In the genomic region with DNA sequence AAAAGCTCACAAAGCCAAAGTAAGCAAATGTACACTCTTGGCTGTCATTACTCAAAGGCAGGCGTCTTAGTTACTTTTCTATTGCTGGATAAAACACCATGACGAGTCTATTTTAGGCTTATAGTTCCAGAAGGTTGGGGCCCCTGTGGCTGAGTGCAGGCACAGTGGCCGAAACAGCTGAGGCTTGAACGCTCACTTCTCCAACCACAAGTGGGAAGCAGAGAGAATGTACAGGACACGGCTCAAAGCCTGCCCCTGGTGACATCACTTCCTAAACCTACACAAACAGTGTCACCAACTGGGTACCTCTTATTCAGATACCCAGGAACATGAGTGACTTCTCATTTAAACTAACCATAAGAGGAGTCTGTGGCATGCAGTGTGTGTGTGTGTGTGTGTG, we compare ENCODE assay signal across 10 mouse cellular contexts. TPM values are rescaled to one million over a fixed set of nuclear protein-coding genes. Genes with fewer than 3 reads are reported as not detected.
DNase-seq lines count a peak whose midpoint lies in the region; ATAC-seq and TF ChIP-seq lines count a peak whose summit lies in the region.
"Had no signal": no experiment of that assay in that cellular context is flagged by ENCODE, and none has a peak within 500 bp of the region (broad histone marks: within the 10 kb centered on the region; RNA-seq: fewer than 3 reads in every experiment).

No protein-coding gene starts in this region.

- no peak for ATAC-seq in intestine, postnatal 0 days
- no peak for ATAC-seq in intestine, embryonic 16.5 days
- ATAC-seq in heart, postnatal 0 days (ENCODE audit: insufficient read depth, low read depth), result peak; percentile 83
- ATAC-seq: intestine, embryonic 15.5 days; midbrain, embryonic 13.5 days had no signal

- H3K4me3 ChIP-seq in intestine, postnatal 0 days (ENCODE audit: low read depth, low read length), result no peak overlapping the region
- H3K4me3 ChIP-seq in intestine, embryonic 16.5 days (ENCODE audit: low read length), result no peak overlapping the region
- H3K4me3 ChIP-seq in CH12.LX (replicated peaks in 1 of 3; ENCODE audit: low read depth in 2 of 3, low read length in 2 of 3, poor library complexity in 1 of 3), result no peak overlapping the region
- H3K4me3 ChIP-seq in heart, postnatal 0 days (ENCODE audit: low read depth, low read length), result no peak overlapping the region
- H3K4me3 ChIP-seq: intestine, embryonic 15.5 days; midbrain, embryonic 13.5 days had no signal

- intact Hi-C loops in gastrocnemius, postnatal 14 days (cut with DNase I; ENCODE audit: low total_unique reads), result no loop called here

- in situ Hi-C loops in CH12.LX (cut with MboI; ENCODE audit: low pct_ligation_motif_present, low pct_unique_long_range_greater_than_20kb, low sequenced_read_pairs), result no loop called here

- peak; percentile 33; the same call in 1 of the 2 replicates for TF ChIP-seq CTCF in intestine, postnatal 0 days (IDR thresholded peaks at IDR 0.05; ENCODE audit: low read depth)
- TF ChIP-seq CTCF in CH12.LX (conservative IDR thresholded peaks at IDR 0.05 in 1 of 2, IDR thresholded peaks at IDR 0.05 in 1 of 2; ENCODE audit: low read depth in 2 of 2, low read length in 2 of 2), result peak in 1 of 2 experiments; percentile 26; a peak in 2 of 4 replicates
- TF ChIP-seq CTCF in heart, postnatal 0 days (IDR thresholded peaks at IDR 0.05; ENCODE audit: low read depth), result peak; percentile 32

- no peak overlapping the region for H3K4me2 ChIP-seq in intestine, postnatal 0 days (replicated peaks; ENCODE audit: low read depth)
- H3K4me2 ChIP-seq in intestine, embryonic 16.5 days (ENCODE audit: low read depth, low read length), result no peak overlapping the region
- H3K4me2 ChIP-seq in CH12.LX (ENCODE audit: insufficient read depth, low read depth, poor library complexity, severe bottlenecking), result peak overlapping the region; percentile 11; the same call in 1 of the 2 replicates
- no peak overlapping the region for H3K4me2 ChIP-seq in heart, postnatal 0 days (ENCODE audit: low read depth, low read length)
- H3K4me2 ChIP-seq: intestine, embryonic 15.5 days; midbrain, embryonic 13.5 days had no signal

- 44% methylated on average over 5 of the region's 5 CpGs for WGBS in intestine, postnatal 0 days
- 44% methylated on average over 5 of the region's 5 CpGs for WGBS in intestine, embryonic 16.5 days
- 4% methylated on average over 5 of the region's 5 CpGs for WGBS in heart, postnatal 0 days

- no peak overlapping the region for H3K9ac ChIP-seq in intestine, postnatal 0 days (ENCODE audit: low read depth, low read length)
- H3K9ac ChIP-seq in intestine, embryonic 16.5 days (ENCODE audit: low read depth, low read length), result no peak overlapping the region
- H3K9ac ChIP-seq in CH12.LX (ENCODE audit: insufficient read depth, low read depth), result no peak overlapping the region
- H3K9ac ChIP-seq in heart, postnatal 0 days (replicated peaks; ENCODE audit: low read depth, low read length), result no peak overlapping the region
- H3K9ac ChIP-seq: intestine, embryonic 15.5 days; midbrain, embryonic 13.5 days had no signal

- no peaks in the 10 kb centered on the region for H3K4me1 ChIP-seq in intestine, postnatal 0 days (replicated peaks; ENCODE audit: control insufficient read depth, insufficient read depth, low read length)
- H3K4me1 ChIP-seq in intestine, embryonic 16.5 days (ENCODE audit: control insufficient read depth, insufficient read depth, low read length), result no peaks in the 10 kb centered on the region
- peaks cover 5 to 27% of the 10 kb centered on the region in 2 experiments for H3K4me1 ChIP-seq in CH12.LX (ENCODE audit: control insufficient read depth in 1 of 2, insufficient read depth in 2 of 2)
- H3K4me1 ChIP-seq in heart, postnatal 0 days (ENCODE audit: control insufficient read depth, insufficient read depth), result peaks cover 18% of the 10 kb centered on the region
- H3K4me1 ChIP-seq: intestine, embryonic 15.5 days; midbrain, embryonic 13.5 days had no signal

- H3K79me2 ChIP-seq in CH12.LX (replicated peaks; ENCODE audit: control insufficient read depth, extremely low read depth, insufficient read depth, poor library complexity, severe bottlenecking), result no peaks in the 10 kb centered on the region

- dilution Hi-C loops in CH12.LX (cut with MboI; ENCODE audit: extremely low pct_ligation_motif_present, extremely low pct_unique_long_range_greater_than_20kb, low sequenced_read_pairs), result no loop called here

- H3K36me3 ChIP-seq in intestine, postnatal 0 days (ENCODE audit: control insufficient read depth, insufficient read depth), result no peaks in the 10 kb centered on the region
- H3K36me3 ChIP-seq in intestine, embryonic 16.5 days (ENCODE audit: control insufficient read depth, insufficient read depth, low read length), result no peaks in the 10 kb centered on the region
- no peaks in the 10 kb centered on the region for H3K36me3 ChIP-seq in CH12.LX (replicated peaks in 1 of 2; ENCODE audit: control insufficient read depth in 1 of 2, insufficient read depth in 1 of 2, low read length in 1 of 2)
- no peaks in the 10 kb centered on the region for H3K36me3 ChIP-seq in heart, postnatal 0 days (replicated peaks; ENCODE audit: control insufficient read depth, insufficient read depth, low read length)
- H3K36me3 ChIP-seq: intestine, embryonic 15.5 days; midbrain, embryonic 13.5 days had no signal

- no peaks in the 10 kb centered on the region for H3K9me3 ChIP-seq in intestine, postnatal 0 days (ENCODE audit: control insufficient read depth)
- H3K9me3 ChIP-seq in intestine, embryonic 16.5 days (ENCODE audit: control insufficient read depth, low read length), result no peaks in the 10 kb centered on the region
- peaks cover 4% of the 10 kb centered on the region for H3K9me3 ChIP-seq in CH12.LX (replicated peaks; ENCODE audit: low read length)
- H3K9me3 ChIP-seq in heart, postnatal 0 days (replicated peaks; ENCODE audit: control insufficient read depth, low read length), result no peaks in the 10 kb centered on the region
- H3K9me3 ChIP-seq: intestine, embryonic 15.5 days; midbrain, embryonic 13.5 days had no signal

- no peak for TF ChIP-seq POLR2A in CH12.LX (IDR thresholded peaks at IDR 0.05; ENCODE audit: low read depth, low read length)

- DNase-seq in CH12.LX (ENCODE audit: extremely low read depth), result peak; percentile 67
- DNase-seq in heart, postnatal 0 days (ENCODE audit: low spot score), result peak; percentile 57
- DNase-seq in naive thymus-derived CD4-positive, alpha-beta T cell, adult 2 months (ENCODE audit: low read depth), result peak; percentile 9
- no peak for DNase-seq in kidney, postnatal 25 days
- no peak for DNase-seq in gastrocnemius, postnatal 14 days
- no peak for DNase-seq in adrenal gland, adult (ENCODE audit: inconsistent age in 2 of 2, low spot score in 1 of 2)

- H3K27me3 ChIP-seq in intestine, postnatal 0 days (replicated peaks; ENCODE audit: control insufficient read depth, insufficient read depth, low read length), result no peaks in the 10 kb centered on the region
- H3K27me3 ChIP-seq in intestine, embryonic 16.5 days (replicated peaks; ENCODE audit: control insufficient read depth, insufficient read depth, low read length), result no peaks in the 10 kb centered on the region
- no peaks in the 10 kb centered on the region for H3K27me3 ChIP-seq in CH12.LX (replicated peaks)
- no peaks in the 10 kb centered on the region for H3K27me3 ChIP-seq in heart, postnatal 0 days (ENCODE audit: control insufficient read depth, insufficient read depth, low read length)
- H3K27me3 ChIP-seq: intestine, embryonic 15.5 days; midbrain, embryonic 13.5 days had no signal

- TF ChIP-seq RAD21 in CH12.LX (IDR thresholded peaks at IDR 0.05; ENCODE audit: low read depth, low read length), result no peak; the same call in 1 of the 2 replicates

- H3K27ac ChIP-seq in intestine, postnatal 0 days (ENCODE audit: low read depth, low read length), result no peak overlapping the region
- no peak overlapping the region for H3K27ac ChIP-seq in intestine, embryonic 16.5 days (ENCODE audit: low read length)
- no peak overlapping the region for H3K27ac ChIP-seq in CH12.LX (ENCODE audit: insufficient read depth, low read depth)
- peak overlapping the region; percentile 81 for H3K27ac ChIP-seq in heart, postnatal 0 days (ENCODE audit: low read depth)
- H3K27ac ChIP-seq: intestine, embryonic 15.5 days; midbrain, embryonic 13.5 days had no signal

- peak; percentile 40; the same call in 1 of the 2 replicates for TF ChIP-seq EP300 in CH12.LX (IDR thresholded peaks at IDR 0.05; ENCODE audit: low read length)
- no peak for TF ChIP-seq EP300 in heart, postnatal 0 days (IDR thresholded peaks at IDR 0.05; ENCODE audit: low read depth)

TF ChIP-seq in CH12.LX, 34 proteins besides CTCF, POLR2A, EP300 and RAD21 (continues in another document):
- TF ChIP-seq MEF2A (IDR thresholded peaks at IDR 0.05; ENCODE audit: borderline replicate concordance, low read depth, low read length), result peak; percentile 82
- TF ChIP-seq MAFK (IDR thresholded peaks at IDR 0.05; ENCODE audit: insufficient replicate concordance, low read length), result 0 out of 2 replicates have a peak, but pooled peaks have one; percentile 48
- TF ChIP-seq MYC (IDR thresholded peaks at IDR 0.05; ENCODE audit: low read depth, low read length), result no peak
- TF ChIP-seq GABPA (IDR thresholded peaks at IDR 0.05; ENCODE audit: insufficient replicate concordance, low read depth, low read length), result no peak
- no peak for TF ChIP-seq NELFE (IDR thresholded peaks at IDR 0.05; ENCODE audit: low read depth, low read length)
- TF ChIP-seq ETS1 (conservative IDR thresholded peaks at IDR 0.05; ENCODE audit: low read depth, low read length), result peak; percentile 74
- no peak for TF ChIP-seq NRF1 (IDR thresholded peaks at IDR 0.05; ENCODE audit: low read depth, low read length)
- peak; percentile 29; the same call in 1 of the 2 replicates for TF ChIP-seq JUND (conservative IDR thresholded peaks at IDR 0.05; ENCODE audit: low read depth, low read length)
- peak; percentile 53 for TF ChIP-seq JUN (IDR thresholded peaks at IDR 0.05; ENCODE audit: insufficient read depth, low read depth, low read length)
- TF ChIP-seq KAT2A (IDR thresholded peaks at IDR 0.05; ENCODE audit: insufficient replicate concordance, low read length), result no peak
- no peak for TF ChIP-seq POLR2AphosphoS2 (IDR thresholded peaks at IDR 0.05; ENCODE audit: low read depth, low read length)
- TF ChIP-seq BHLHE40 (IDR thresholded peaks at IDR 0.05; ENCODE audit: low read depth, low read length), result peak; percentile 48; the same call in 1 of the 2 replicates
- TF ChIP-seq ZKSCAN1 (IDR thresholded peaks at IDR 0.05; ENCODE audit: borderline replicate concordance, low read depth, low read length), result no peak

RNA-seq across cellular contexts. Expression of gene Otud4, which starts 26.5 kb away (rescaled TPM):
- 6.0 and 6.3 TPM in 2 replicates for polyA plus RNA-seq in intestine, postnatal 0 days (2015; fragmentation: Nextera tagmentation; extraction: Ambion mirVana)
- 8.4 and 8.6 TPM in 2 replicates for polyA plus RNA-seq in intestine, embryonic 16.5 days (2015; fragmentation: Nextera tagmentation; extraction: Ambion mirVana)
- 22.8 and 29.0 TPM in 2 replicates for total RNA-seq in CH12.LX (2012; rRNA removed)
- 44.6 and 51.3 TPM in 2 replicates for total RNA-seq in CH12.LX (2014; rRNA removed)
- polyA plus RNA-seq in CH12.LX (2012; ENCODE audit: insufficient read length, low read depth), result 42.3 and 43.9 TPM in 2 replicates
- total RNA-seq in heart, postnatal 0 days (2014; rRNA removed; ENCODE audit: low replicate concordance), result 30.3 and 32.7 TPM in 2 replicates
- 8.4 and 8.8 TPM in 2 replicates for polyA plus RNA-seq in heart, postnatal 0 days (2015; fragmentation: Nextera tagmentation; extraction: Ambion mirVana)
- total RNA-seq in gastrocnemius, postnatal 14 days (2021), result 10 to 100 TPM; 46.7 to 49.3 TPM

Comparison
In these comparisons a context has a peak if more than half of its experiments do, and no peak if none do; other contexts are left out.
1. DNase-seq: peak in CH12.LX (single experiment), heart, postnatal 0 days (single experiment) and naive thymus-derived CD4-positive, alpha-beta T cell, adult 2 months (single experiment); none in kidney, postnatal 25 days (0 of 2), gastrocnemius, postnatal 14 days (single experiment) and adrenal gland, adult (0 of 2).